ENCODE assay signal across 9 mouse cellular contexts in genomic region chrX:142540264-142540663, GRCm38 (mm10).
DNase-seq lines count a peak whose midpoint lies in the region; ATAC-seq and TF ChIP-seq lines count a peak whose summit lies in the region.
"Had no signal": no experiment of that assay in that cellular context is flagged by ENCODE, and none has a peak within 500 bp of the region (broad histone marks: within the 10 kb centered on the region; RNA-seq: fewer than 3 reads in every experiment).

No protein-coding gene starts in this region.

- peak; percentile 82; the same call in 1 of the 2 replicates for ATAC-seq in erythroblast, adult 5-6 weeks (replicated peaks; ENCODE audit: low FRiP score, poor library complexity, severe bottlenecking)
- no peak for ATAC-seq in heart, embryonic 16.5 days (replicated peaks; ENCODE audit: extremely low read depth, insufficient read depth, low FRiP score)
- ATAC-seq in lung, embryonic 14.5 days (ENCODE audit: insufficient read depth), result peak; percentile 80
- 0 out of 2 replicates have a peak, but pooled peaks have one; percentile 55 for ATAC-seq in neutrophil, adult 5-6 weeks (ENCODE audit: extremely low read depth, insufficient number of reproducible peaks, low FRiP score, poor library complexity, severe bottlenecking)

- no peaks in the 10 kb centered on the region for H3K9me3 ChIP-seq in ES-E14 (ENCODE audit: control insufficient read depth, insufficient read depth, low read depth, low read length)
- no peaks in the 10 kb centered on the region for H3K9me3 ChIP-seq in heart, embryonic 16.5 days (replicated peaks; ENCODE audit: control insufficient read depth, low read length)
- H3K9me3 ChIP-seq in lung, embryonic 14.5 days (ENCODE audit: low read depth, low read length), result no peaks in the 10 kb centered on the region
- H3K9me3 ChIP-seq: limb, embryonic 12.5 days had no signal

- WGBS in heart, embryonic 16.5 days, result 13% methylated on average over 7 of the region's 7 CpGs
- whole genome bisulfite sequencing in lung, embryonic 14.5 days, result 5% methylated on average over 7 of the region's 7 CpGs

- no peak overlapping the region for H3K27ac ChIP-seq in ES-E14 (ENCODE audit: insufficient read depth, low read depth, low read length, poor library complexity, severe bottlenecking)
- no peak overlapping the region for H3K27ac ChIP-seq in heart, embryonic 16.5 days (ENCODE audit: low read length)
- no peak overlapping the region for H3K27ac ChIP-seq in lung, embryonic 14.5 days (ENCODE audit: low read depth)
- H3K27ac ChIP-seq: limb, embryonic 12.5 days had no signal

- TF ChIP-seq POLR2A in brain, embryonic 14.5 days (IDR thresholded peaks at IDR 0.05; ENCODE audit: borderline replicate concordance, extremely low read depth, insufficient read depth, insufficient read length, poor library complexity, severe bottlenecking), result no peak

- H3K36me3 ChIP-seq in ES-E14 (ENCODE audit: control insufficient read depth, insufficient read depth, low read length, poor library complexity, severe bottlenecking), result no peaks in the 10 kb centered on the region
- H3K36me3 ChIP-seq in heart, embryonic 16.5 days (ENCODE audit: control insufficient read depth, insufficient read depth), result no peaks in the 10 kb centered on the region
- H3K36me3 ChIP-seq in lung, embryonic 14.5 days (ENCODE audit: insufficient read depth), result no peaks in the 10 kb centered on the region
- H3K36me3 ChIP-seq: limb, embryonic 12.5 days had no signal

- H3K9ac ChIP-seq in ES-E14 (ENCODE audit: insufficient read depth, low read depth, low read length, poor library complexity, severe bottlenecking), result no peak overlapping the region
- no peak overlapping the region for H3K9ac ChIP-seq in heart, embryonic 16.5 days (ENCODE audit: low read length)
- H3K9ac ChIP-seq in lung, embryonic 14.5 days, result no peak overlapping the region
- H3K9ac ChIP-seq: limb, embryonic 12.5 days had no signal

- peak overlapping the region; percentile 38; the same call in 1 of the 2 replicates for H3K4me2 ChIP-seq in heart, embryonic 16.5 days (ENCODE audit: low read depth, low read length)
- peak overlapping the region; percentile 40; the same call in 1 of the 2 replicates for H3K4me2 ChIP-seq in lung, embryonic 14.5 days
- H3K4me2 ChIP-seq: limb, embryonic 12.5 days had no signal

- in situ Hi-C loops in ES-E14 (cut with MboI; ENCODE audit: low sequenced_read_pairs in 2 of 2, unreplicated experiment in 2 of 2), result no loop called here

- peak; percentile 84 for TF ChIP-seq CTCF in brain, embryonic 14.5 days (IDR thresholded peaks at IDR 0.05; ENCODE audit: borderline replicate concordance, extremely low read depth, insufficient read depth, insufficient read length)
- TF ChIP-seq CTCF in lung, embryonic 14.5 days (IDR thresholded peaks at IDR 0.05; ENCODE audit: low read depth), result peak; percentile 85

- no peak for DNase-seq in ES-E14 (ENCODE audit: low read depth, low spot score)
- peak; percentile 80 for DNase-seq in brain, embryonic 14.5 days (ENCODE audit: low read depth)
- DNase-seq in kidney, postnatal 10 days, result peak; percentile 63
- peak; percentile 89 for DNase-seq in lung, embryonic 14.5 days
- peak; percentile 52 for DNase-seq in thymus, postnatal 14 days

- H3K4me1 ChIP-seq in ES-E14 (ENCODE audit: control insufficient read depth in 2 of 2, insufficient read depth in 2 of 2, low read length in 2 of 2, poor library complexity in 1 of 2), result no peaks in the 10 kb centered on the region
- H3K4me1 ChIP-seq in heart, embryonic 16.5 days (ENCODE audit: control insufficient read depth, insufficient read depth, low read length), result no peaks in the 10 kb centered on the region
- H3K4me1 ChIP-seq in lung, embryonic 14.5 days (ENCODE audit: insufficient read depth), result no peaks in the 10 kb centered on the region
- H3K4me1 ChIP-seq: limb, embryonic 12.5 days had no signal

- H3K27me3 ChIP-seq in heart, embryonic 16.5 days (ENCODE audit: control insufficient read depth, insufficient read depth, low read length), result no peaks in the 10 kb centered on the region; the same call in 1 of the 2 replicates
- no peaks in the 10 kb centered on the region for H3K27me3 ChIP-seq in lung, embryonic 14.5 days (ENCODE audit: insufficient read depth, low read length)

- no peak overlapping the region for H3K4me3 ChIP-seq in ES-E14 (ENCODE audit: insufficient read depth in 1 of 2, low read depth in 1 of 2, low read length in 2 of 2, poor library complexity in 1 of 2, severe bottlenecking in 1 of 2)
- H3K4me3 ChIP-seq in heart, embryonic 16.5 days (ENCODE audit: low read length), result no peak overlapping the region
- no peak overlapping the region for H3K4me3 ChIP-seq in lung, embryonic 14.5 days (ENCODE audit: low read depth, low read length)
- H3K4me3 ChIP-seq: limb, embryonic 12.5 days had no signal

TF ChIP-seq in ES-E14, 5 proteins besides CTCF, POLR2A, EP300 and RAD21:
- TF ChIP-seq ZNF384 (IDR thresholded peaks at IDR 0.05; ENCODE audit: low read depth, low read length), result no peak
- no peak for TF ChIP-seq CHD2 (IDR thresholded peaks at IDR 0.05; ENCODE audit: low read depth, low read length)
- no peak for TF ChIP-seq HCFC1 (IDR thresholded peaks at IDR 0.05; ENCODE audit: borderline replicate concordance, insufficient read depth, low read length)
- TF ChIP-seq ZC3H11A (IDR thresholded peaks at IDR 0.05; ENCODE audit: borderline replicate concordance, low read depth, low read length), result peak; percentile 33; the same call in 1 of the 2 replicates
- no peak for TF ChIP-seq MAFK (IDR thresholded peaks at IDR 0.05; ENCODE audit: insufficient read depth, low read depth, low read length)
